Mouse (Mus musculus) hindbrain, embryonic 15.5 days (tissue): ENCODE data around the gene Stxbp3. TPM values are rescaled to one million over a fixed set of nuclear protein-coding genes. Genes with fewer than 3 reads are reported as not detected.

Experiments used
- ATAC-seq: fragments of 200-750 bp; cut with Nextera tagmentation; 2 replicates; pipeline ENCODE4 v1.8.0; 2017; ENCODE audit warnings: low read depth, moderate number of reproducible peaks, moderate TSS enrichment; ENCODE audit not compliant: low FRiP score
- H3K27ac ChIP-seq: fragments of 300-500 bp; sonication (generic); replicated peaks from 2 replicates; pipeline ENCODE4 v1.5.1; 2015; ENCODE audit warnings: mild to moderate bottlenecking, inconsistent platforms
- H3K27me3 ChIP-seq: fragments of 300-500 bp; sonication (generic); 2 replicates; pipeline ENCODE4 v1.6.1; 2015; ENCODE audit warnings: control low read depth, inconsistent platforms
- H3K36me3 ChIP-seq: fragments of 300-500 bp; sonication (generic); 2 replicates; pipeline ENCODE4 v1.6.1; 2015; ENCODE audit warnings: control low read depth, inconsistent platforms
- H3K4me1 ChIP-seq: fragments of 300-500 bp; sonication (generic); replicated peaks from 2 replicates; pipeline ENCODE4 v1.6.1; 2015; ENCODE audit warnings: control low read depth, inconsistent platforms
- H3K4me2 ChIP-seq: fragments of 300-500 bp; sonication (generic); 2 replicates; pipeline ENCODE4 v1.6.1; 2015; ENCODE audit warnings: moderate library complexity, mild to moderate bottlenecking, inconsistent platforms
- H3K4me3 ChIP-seq: fragments of 300-500 bp; sonication (generic); 2 replicates; pipeline ENCODE4 v1.5.1; 2015; ENCODE audit warnings: mild to moderate bottlenecking, inconsistent platforms
- H3K9ac ChIP-seq: fragments of 300-500 bp; sonication (generic); 2 replicates; pipeline ENCODE4 v1.6.1; 2015; ENCODE audit warnings: inconsistent platforms
- H3K9me3 ChIP-seq: fragments of 300-500 bp; sonication (generic); 2 replicates; pipeline ENCODE4 v1.6.1; 2016; ENCODE audit warnings: control low read depth, inconsistent platforms
- WGBS: fragments of 180-500 bp; shearing (Covaris S2); methylation state at CpG from one replicate; pipeline ENCODE4 v1.1.7; 2015; 5-methylcytosine and 5-hydroxymethylcytosine counted together
- polyA plus RNA-seq: library from polyadenylated mRNA; unstranded; fragments of >200 nt; fragmentation: Nextera tagmentation; extraction: Ambion mirVana; gene quantifications from 2 replicates; pipeline ENCODE4 v1.2.1, GENCODE M21; 2015

The Stxbp3 gene
- polyA plus RNA-seq, 1 experiment from 2014 or later: 15.5 TPM

- no peak overlapping the region for H3K9ac ChIP-seq
- no peaks in the 10 kb centered on the region for H3K4me1 ChIP-seq
- WGBS: 94% methylated on average over 2 of the region's 2 CpGs
- ATAC-seq: no peak
- H3K27ac ChIP-seq: no peak overlapping the region
- no peaks in the 10 kb centered on the region for H3K36me3 ChIP-seq
- H3K4me2 ChIP-seq: no peak overlapping the region
- H3K27me3 ChIP-seq: no peaks in the 10 kb centered on the region
- no peaks in the 10 kb centered on the region for H3K9me3 ChIP-seq
- H3K4me3 ChIP-seq: no peak overlapping the region
Measured at GRCm38 (mm10) chr3:108755542-108755941, 84.8 kb downstream of the Stxbp3 start.

DNA sequence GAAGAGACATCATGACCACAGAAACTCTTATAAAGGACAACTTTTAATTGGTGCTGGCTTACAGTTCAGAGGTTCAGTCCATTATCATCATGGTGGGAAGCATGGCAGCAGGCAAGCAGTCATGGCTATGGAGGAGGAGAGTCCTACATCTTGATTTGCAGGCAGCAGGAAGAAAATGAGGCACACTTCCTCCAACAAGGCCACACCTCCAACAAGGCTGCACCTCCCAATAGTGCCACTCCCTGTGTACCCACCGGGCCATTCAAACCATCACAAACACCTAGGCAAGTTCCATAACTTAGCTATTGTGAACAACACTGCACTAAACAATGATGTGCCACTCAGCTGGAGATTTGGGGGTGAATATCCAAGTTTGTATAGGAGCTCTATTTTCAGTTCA lies 85.8 kb downstream of the Stxbp3 start:
- 80% methylated on average over 1 of the region's 1 CpGs for WGBS
- Histone ChIP-seq H3K4me1 (no peaks in the 10 kb centered on the region), H3K4me3 (no peak overlapping the region), H3K27me3 (no peaks in the 10 kb centered on the region), H3K9ac (no peak overlapping the region), H3K4me2 (no peak overlapping the region), H3K27ac (no peak overlapping the region), H3K36me3 (no peaks in the 10 kb centered on the region), H3K9me3 (no peaks in the 10 kb centered on the region)
- no peak for ATAC-seq

DNA sequence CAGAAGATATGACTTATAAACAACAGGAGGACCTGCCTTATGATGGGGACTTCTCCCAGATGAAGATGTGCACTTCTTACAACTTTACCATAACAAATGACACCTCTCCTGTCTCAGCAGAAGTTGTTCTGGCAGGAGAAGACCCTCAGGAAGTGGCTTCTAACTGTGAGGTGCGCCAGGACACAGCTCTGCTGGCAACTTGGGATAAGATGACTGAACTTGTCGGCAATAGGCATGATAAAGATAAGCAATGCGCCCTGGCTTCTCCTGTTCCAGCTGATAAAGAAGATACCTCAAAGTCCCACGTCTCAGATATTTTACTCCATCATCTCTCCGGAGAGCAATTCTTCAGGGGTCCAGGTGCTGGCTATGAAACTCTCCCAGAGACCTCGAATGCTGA lies 88.6 kb downstream of the Stxbp3 start:
- Histone ChIP-seq H3K4me1 (no peaks in the 10 kb centered on the region), H3K9ac (no peak overlapping the region), H3K9me3 (no peaks in the 10 kb centered on the region), H3K27me3 (no peaks in the 10 kb centered on the region), H3K4me3 (no peak overlapping the region), H3K4me2 (no peak overlapping the region), H3K36me3 (no peaks in the 10 kb centered on the region), H3K27ac (no peak overlapping the region)
- 84% methylated on average over 6 of the region's 6 CpGs for whole genome bisulfite sequencing
- no peak for ATAC-seq

DNA sequence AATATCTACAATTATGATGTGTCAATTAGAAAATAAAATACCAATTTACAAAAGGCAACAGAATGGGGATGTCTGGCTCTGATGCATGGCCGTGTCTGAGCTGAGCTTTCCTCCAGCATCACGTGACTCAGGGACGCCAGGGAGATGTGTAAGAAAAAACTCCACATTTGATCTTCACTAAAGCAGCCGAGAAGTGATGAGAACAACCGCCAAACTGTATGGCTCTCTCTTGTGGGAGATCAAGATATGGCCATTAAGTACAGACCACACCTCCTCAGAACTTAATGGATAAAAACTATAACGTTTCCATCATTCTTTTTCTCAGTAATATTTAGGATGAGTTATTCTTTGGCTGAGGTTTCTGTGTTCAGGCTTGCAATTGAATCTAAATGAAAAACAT lies 89.3 kb downstream of the Stxbp3 start:
- Histone ChIP-seq H3K4me1 (no peaks in the 10 kb centered on the region), H3K9me3 (no peaks in the 10 kb centered on the region), H3K9ac (no peak overlapping the region), H3K27ac (no peak overlapping the region), H3K36me3 (no peaks in the 10 kb centered on the region), H3K4me2 (no peak overlapping the region), H3K4me3 (no peak overlapping the region), H3K27me3 (no peaks in the 10 kb centered on the region)
- 78% methylated on average over 6 of the region's 6 CpGs for WGBS
- no peak for ATAC-seq

- Histone ChIP-seq H3K4me3 (no peak overlapping the region), H3K4me1 (no peaks in the 10 kb centered on the region), H3K9me3 (no peaks in the 10 kb centered on the region), H3K9ac (no peak overlapping the region), H3K27ac (no peak overlapping the region), H3K36me3 (no peaks in the 10 kb centered on the region), H3K4me2 (no peak overlapping the region), H3K27me3 (no peaks in the 10 kb centered on the region)
- 87% methylated on average over 4 of the region's 4 CpGs for WGBS
- ATAC-seq: no peak
Measured at GRCm38 (mm10) chr3:108744060-108744459, 96.3 kb downstream of the Stxbp3 start.

Other genes starting within 250 kb of the Stxbp3 start
- 103 and 105 TPM in 2 replicates for gene Wdr47, start 249.2 kb downstream of the Stxbp3 start, polyA plus RNA-seq
- 36.5 and 42.0 TPM in 2 replicates for gene Clcc1, start 186.6 kb downstream of the Stxbp3 start, polyA plus RNA-seq
- gene Gpsm2, start 118.2 kb downstream of the Stxbp3 start, polyA plus RNA-seq: 20.2 and 22.6 TPM in 2 replicates
- not detected in 2 replicates for gene Aknad1, start 100.9 kb downstream of the Stxbp3 start, polyA plus RNA-seq
- 0.05 TPM in 1 of 2 replicates, not detected in the other for gene Fndc7, start 49.5 kb upstream of the Stxbp3 start, polyA plus RNA-seq
- 51.8 and 54.4 TPM in 2 replicates for gene Prpf38b, start 71.2 kb upstream of the Stxbp3 start, polyA plus RNA-seq
- gene Henmt1, start 99.3 kb upstream of the Stxbp3 start, polyA plus RNA-seq: 2.3 and 2.5 TPM in 2 replicates
- gene Gm9857, start 99.9 kb upstream of the Stxbp3 start, polyA plus RNA-seq: 0.66 TPM in 1 of 2 replicates, not detected in the other
- 25.1 and 25.6 TPM in 2 replicates for gene Fam102b, start 187.1 kb upstream of the Stxbp3 start, polyA plus RNA-seq
- gene Slc25a54, start 239.9 kb upstream of the Stxbp3 start, polyA plus RNA-seq: not detected in 2 replicates